Comparison of ENCODE assay signal across 22 mouse cellular contexts in the genomic region with DNA sequence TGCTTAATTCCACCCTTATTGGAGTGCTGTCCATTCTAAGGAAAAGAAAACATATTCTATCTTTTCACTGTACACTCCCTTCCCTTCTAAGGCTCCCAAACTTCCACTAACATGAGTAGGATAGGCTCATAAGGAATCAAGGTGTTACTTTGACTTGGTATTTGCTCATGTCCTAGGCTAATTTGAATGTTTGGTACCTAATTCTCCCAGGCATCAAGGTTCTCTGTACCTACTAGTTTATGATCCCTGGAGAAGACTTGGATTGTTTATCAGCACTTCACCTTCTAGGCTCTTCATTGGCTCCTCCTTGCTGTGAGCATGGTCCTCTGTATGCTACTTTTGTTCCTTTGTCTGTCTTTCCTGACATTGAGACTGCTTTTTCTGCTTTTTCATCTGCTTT. TPM values are rescaled to one million over a fixed set of nuclear protein-coding genes. Genes with fewer than 3 reads are reported as not detected.
"Had no signal": no experiment of that assay in that cellular context is flagged by ENCODE, and none has a peak within 500 bp of the region (broad histone marks: within the 10 kb centered on the region; RNA-seq: fewer than 3 reads in every experiment).

A gene (plus strand): TSS at position 301 of the 400 bp plus-strand sequence.

- DNase-seq: cerebellum, adult 9-10 months; cerebellum, adult 9-11 months; cerebellum, postnatal 10 days; cerebellum, postnatal 14 days; cerebellum, postnatal 25 days; cerebellum, postnatal 36 days; embryo, embryonic 11 days; forebrain, postnatal 0 days; gastrocnemius, adult 2 months; gastrocnemius, postnatal 10 days; gastrocnemius, postnatal 14 days; gastrocnemius, postnatal 25 days; gastrocnemius, postnatal 36 days; heart, adult 11 months; heart, adult 18-20 months; heart, adult 2 months had no signal

RNA-seq across cellular contexts. Expression of the gene that starts here (rescaled TPM):
- total RNA-seq: common myeloid progenitor, adult 5-6 weeks; forebrain, postnatal 0 days; gastrocnemius, adult 18-20 months; gastrocnemius, adult 2 months; gastrocnemius, adult 8-10 months; gastrocnemius, postnatal 10 days; gastrocnemius, postnatal 14 days; gastrocnemius, postnatal 25 days; gastrocnemius, postnatal 36 days; gastrocnemius, postnatal 4 days; granulocyte monocyte progenitor cell, adult 5-6 weeks; heart, adult 18-20 months; heart, adult 2 months; heart, adult 8-10 months had no signal
